Mouse (Mus musculus): ENCODE measurements around the gene Cxcr5. TPM values are rescaled to one million over a fixed set of nuclear protein-coding genes. Genes with fewer than 3 reads are reported as not detected.
A peak's percentile ranks its signal among the peaks of the same experiment; 100 is the strongest.

Cxcr5 gene
- total and polyA plus RNA-seq, 2 experiments from 2014 or later = not detected

- Histone ChIP-seq H3K9ac (replicated peaks; ENCODE audit: low read depth, low read length) (peak overlapping the region; percentile 64), H3K27me3 (ENCODE audit: control insufficient read depth, insufficient read depth, low read length) (no peaks in the 10 kb centered on the region), H3K4me1 (ENCODE audit: control insufficient read depth, insufficient read depth) (peaks cover 56% of the 10 kb centered on the region), H3K9me3 (replicated peaks; ENCODE audit: control insufficient read depth, low read length) (no peaks in the 10 kb centered on the region), H3K4me2 (ENCODE audit: low read depth, low read length) (peak overlapping the region; percentile 62), H3K27ac (ENCODE audit: low read depth) (peak overlapping the region; percentile 96), H3K36me3 (replicated peaks; ENCODE audit: control insufficient read depth, insufficient read depth, low read length) (peaks cover 25% of the 10 kb centered on the region), H3K4me3 (ENCODE audit: low read depth, low read length) (peak overlapping the region; percentile 47)
- no peak for TF ChIP-seq CTCF (IDR thresholded peaks at IDR 0.05; ENCODE audit: low read depth)
- TF ChIP-seq EP300 (IDR thresholded peaks at IDR 0.05; ENCODE audit: low read depth) = peak; percentile 33; the same call in 1 of the 2 replicates
- DNase-seq (ENCODE audit: low spot score) (peak; percentile 94), ATAC-seq (ENCODE audit: insufficient read depth, low read depth) (peak; percentile 68)
- WGBS = 8% methylated on average over 20 of the region's 20 CpGs
Observed at GRCm38 (mm10) chr9:44499356-44500162, 62.1 kb downstream of the Cxcr5 start.

GRCm38 (mm10) chr9:44498421-44499355 is 63.0 kb downstream of the Cxcr5 start:
- peak overlapping the region; percentile 64 for H3K9ac ChIP-seq (replicated peaks; ENCODE audit: low read depth, low read length)
- WGBS = 1% methylated on average over 55 of the region's 59 CpGs
- H3K27me3 ChIP-seq (ENCODE audit: control insufficient read depth, insufficient read depth, low read length) = no peaks in the 10 kb centered on the region
- ATAC-seq (ENCODE audit: insufficient read depth, low read depth) (peak; percentile 78), DNase-seq (ENCODE audit: low spot score) (peak; percentile 89)
- H3K4me3 ChIP-seq (ENCODE audit: low read depth, low read length) = peak overlapping the region; percentile 47
- peaks cover 19% of the 10 kb centered on the region for H3K36me3 ChIP-seq (replicated peaks; ENCODE audit: control insufficient read depth, insufficient read depth, low read length)
- TF ChIP-seq CTCF (IDR thresholded peaks at IDR 0.05; ENCODE audit: low read depth) (peak; percentile 47), EP300 (IDR thresholded peaks at IDR 0.05; ENCODE audit: low read depth) (no peak)
- H3K9me3 ChIP-seq (replicated peaks; ENCODE audit: control insufficient read depth, low read length) = no peaks in the 10 kb centered on the region
- H3K4me2 ChIP-seq (ENCODE audit: low read depth, low read length) = peak overlapping the region; percentile 62
- H3K27ac ChIP-seq (ENCODE audit: low read depth) = peak overlapping the region; percentile 96
- H3K4me1 ChIP-seq (ENCODE audit: control insufficient read depth, insufficient read depth) = peaks cover 65% of the 10 kb centered on the region

DNA sequence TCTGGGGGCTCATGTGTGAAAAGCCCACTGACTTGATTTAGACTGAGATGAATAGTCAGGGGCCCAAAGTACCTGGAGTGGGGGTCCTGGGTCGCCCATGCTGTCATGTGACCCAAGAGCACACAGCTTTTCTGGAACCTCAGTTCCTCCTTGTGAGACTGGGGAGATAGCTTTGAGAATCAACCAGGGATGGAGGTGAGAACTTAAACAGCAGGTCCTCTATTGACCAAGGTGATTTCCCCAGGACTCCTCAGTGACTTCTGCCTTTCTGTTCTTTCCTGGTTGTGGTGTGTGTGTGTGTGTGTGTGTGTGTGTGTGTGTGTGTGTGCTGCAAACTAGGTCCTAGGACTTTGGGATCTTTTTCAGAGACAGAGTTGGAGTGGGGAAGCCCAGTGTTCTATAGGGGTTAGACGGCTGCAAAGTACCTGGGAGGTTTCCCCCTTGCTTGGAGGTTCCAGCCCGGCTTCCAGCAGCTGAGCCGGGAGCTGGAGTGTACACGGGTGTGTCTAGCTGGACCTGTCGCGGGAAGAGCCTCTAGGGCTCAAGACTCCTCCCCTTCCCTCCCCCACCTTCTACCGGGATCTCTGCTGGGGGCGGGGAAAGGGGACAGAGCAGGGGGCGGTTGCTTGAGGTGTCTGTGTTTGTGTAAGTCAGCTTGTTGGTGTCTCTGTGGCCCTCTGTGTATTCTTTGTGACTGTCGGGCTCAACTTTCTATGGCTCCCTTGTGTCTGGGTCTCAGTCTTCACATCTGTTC is 63.9 kb downstream of the Cxcr5 start:
- ATAC-seq (ENCODE audit: insufficient read depth, low read depth) = peak; percentile 24; the same call in 1 of the 2 replicates

DNA sequence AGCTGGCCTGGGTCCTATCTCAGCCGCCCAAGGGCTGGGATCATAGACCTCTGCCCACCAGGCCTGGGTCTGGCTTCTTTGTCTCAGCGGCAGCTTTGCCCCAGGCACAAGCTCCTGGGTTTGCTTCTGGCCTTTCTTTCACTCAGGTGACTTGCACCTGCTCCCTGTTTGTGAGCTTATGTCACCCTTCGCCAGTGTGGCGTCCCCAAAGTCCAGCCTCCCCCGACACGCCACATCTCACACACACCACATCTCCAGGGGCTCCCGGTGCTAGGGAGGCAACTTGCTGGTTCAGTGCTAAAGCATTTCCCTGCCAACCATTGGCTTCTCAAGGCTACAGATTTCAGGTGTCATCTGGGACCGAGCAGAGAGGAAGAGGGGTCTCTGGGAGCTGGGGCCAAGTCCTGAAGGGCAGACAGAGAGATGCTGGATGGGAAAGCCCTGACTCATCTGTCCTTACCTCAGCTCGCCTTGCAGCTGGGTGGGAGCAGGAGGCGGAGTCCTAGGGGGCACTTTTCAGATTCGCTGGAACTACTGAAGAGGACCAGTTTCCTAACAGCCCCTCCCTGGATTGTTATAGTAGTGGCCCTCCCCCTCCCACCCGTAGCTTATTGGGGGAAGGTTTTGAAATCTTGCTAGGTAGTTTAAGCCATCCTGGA is 64.7 kb downstream of the Cxcr5 start:
- Histone ChIP-seq H3K4me2 (ENCODE audit: low read depth, low read length) (no peak overlapping the region; the same call in 1 of the 2 replicates), H3K4me3 (ENCODE audit: low read depth, low read length) (no peak overlapping the region), H3K9me3 (replicated peaks; ENCODE audit: control insufficient read depth, low read length) (no peaks in the 10 kb centered on the region), H3K27me3 (ENCODE audit: control insufficient read depth, insufficient read depth, low read length) (no peaks in the 10 kb centered on the region), H3K36me3 (replicated peaks; ENCODE audit: control insufficient read depth, insufficient read depth, low read length) (peaks cover 11% of the 10 kb centered on the region; the same call in 1 of the 2 replicates), H3K27ac (ENCODE audit: low read depth) (peak overlapping the region; percentile 96), H3K4me1 (ENCODE audit: control insufficient read depth, insufficient read depth) (peaks cover 82% of the 10 kb centered on the region), H3K9ac (replicated peaks; ENCODE audit: low read depth, low read length) (no peak overlapping the region)
- DNase-seq (ENCODE audit: low spot score) (no peak), ATAC-seq (ENCODE audit: insufficient read depth, low read depth) (no peak)
- WGBS = 58% methylated on average over 12 of the region's 12 CpGs
- TF ChIP-seq CTCF (IDR thresholded peaks at IDR 0.05; ENCODE audit: low read depth) (no peak), EP300 (IDR thresholded peaks at IDR 0.05; ENCODE audit: low read depth) (no peak)

More for the DNA sequence above, 63.9 kb downstream of the Cxcr5 start:
- H3K9ac ChIP-seq (replicated peaks; ENCODE audit: low read depth, low read length) = peak overlapping the region; percentile 64
- WGBS = 5% methylated on average over 10 of the region's 11 CpGs
- TF ChIP-seq EP300 (IDR thresholded peaks at IDR 0.05; ENCODE audit: low read depth) (no peak), CTCF (IDR thresholded peaks at IDR 0.05; ENCODE audit: low read depth) (no peak)
- peaks cover 74% of the 10 kb centered on the region for H3K4me1 ChIP-seq (ENCODE audit: control insufficient read depth, insufficient read depth)
- H3K36me3 ChIP-seq (replicated peaks; ENCODE audit: control insufficient read depth, insufficient read depth, low read length) = peaks cover 17% of the 10 kb centered on the region
- peak; percentile 84 for DNase-seq (ENCODE audit: low spot score)
- H3K27ac ChIP-seq (ENCODE audit: low read depth) = peak overlapping the region; percentile 96
- no peaks in the 10 kb centered on the region for H3K9me3 ChIP-seq (replicated peaks; ENCODE audit: control insufficient read depth, low read length)
- peak overlapping the region; percentile 47 for H3K4me3 ChIP-seq (ENCODE audit: low read depth, low read length)
- H3K4me2 ChIP-seq (ENCODE audit: low read depth, low read length) = peak overlapping the region; percentile 62
- no peaks in the 10 kb centered on the region for H3K27me3 ChIP-seq (ENCODE audit: control insufficient read depth, insufficient read depth, low read length)

Measured in heart, postnatal 0 days (tissue).